Comparison of ENCODE assay signal across 22 mouse cellular contexts in genomic region chr5:39257745-39258144, GRCm38 (mm10).
DNase-seq lines count a peak whose midpoint lies in the region; ATAC-seq and TF ChIP-seq lines count a peak whose summit lies in the region.
"Had no signal": no experiment of that assay in that cellular context is flagged by ENCODE, and none has a peak within 500 bp of the region (broad histone marks: within the 10 kb centered on the region; RNA-seq: fewer than 3 reads in every experiment).

No protein-coding gene starts in this region.

- no peaks in the 10 kb centered on the region for H3K79me2 ChIP-seq in liver, adult 2 months (ENCODE audit: control insufficient read depth, insufficient read depth, low read length)

- DNase-seq in liver, adult 2 months (ENCODE audit: extremely low read depth, low read depth, low spot score) = peak; percentile 9
- no peak for DNase-seq in forebrain, embryonic 14.5 days (ENCODE audit: low spot score)
- no peak for DNase-seq in adrenal gland, adult 18-20 months (ENCODE audit: low spot score in 2 of 2)
- DNase-seq: adrenal gland, postnatal 10 days; B cell, adult 2 months; cerebellum, adult 11 months; cerebellum, adult 8-10 months; cerebellum, postnatal 25 days; forebrain, postnatal 0 days; gastrocnemius, adult 2 months; gastrocnemius, postnatal 25 days; heart, adult 11 months; heart, postnatal 36 days had no signal

- no peak for ATAC-seq in liver, embryonic 12.5 days
- ATAC-seq in common myeloid progenitor, adult 5-6 weeks (replicated peaks; ENCODE audit: low read depth, poor library complexity, severe bottlenecking) = peak; percentile 90
- peak; percentile 38; the same call in 1 of the 2 replicates for ATAC-seq in megakaryocyte, adult 5-6 weeks (ENCODE audit: poor library complexity, severe bottlenecking)
- ATAC-seq in forebrain, embryonic 14.5 days = no peak
- no peak for ATAC-seq in megakaryocyte-erythroid progenitor cell, adult 5-6 weeks (replicated peaks; ENCODE audit: low FRiP score, low TSS enrichment, poor library complexity, severe bottlenecking)
- ATAC-seq: forebrain, postnatal 0 days; intestine, postnatal 0 days had no signal

- no peaks in the 10 kb centered on the region for H3K9me3 ChIP-seq in liver, embryonic 12.5 days (replicated peaks)
- no peaks in the 10 kb centered on the region for H3K9me3 ChIP-seq in forebrain, embryonic 14.5 days (replicated peaks; ENCODE audit: control insufficient read depth, low read length)
- H3K9me3 ChIP-seq: embryonic facial prominence, embryonic 13.5 days; forebrain, embryonic 12.5 days; heart, embryonic 13.5 days; hindbrain, embryonic 15.5 days had no signal

- WGBS in liver, adult 2 months = 30% methylated on average over 2 of the region's 2 CpGs
- WGBS in liver, embryonic 12.5 days (ENCODE audit: insufficient replicate concordance) = 48% methylated on average over 2 of the region's 2 CpGs
- 97% methylated on average over 2 of the region's 2 CpGs for WGBS in forebrain, embryonic 14.5 days

- no peaks in the 10 kb centered on the region for H3K36me3 ChIP-seq in liver, adult 2 months (ENCODE audit: control insufficient read depth, insufficient read depth, low read length)
- H3K36me3 ChIP-seq in liver, embryonic 12.5 days = no peaks in the 10 kb centered on the region
- H3K36me3 ChIP-seq in forebrain, embryonic 14.5 days (ENCODE audit: control insufficient read depth, insufficient read depth, low read length) = no peaks in the 10 kb centered on the region
- H3K36me3 ChIP-seq: embryonic facial prominence, embryonic 13.5 days; forebrain, embryonic 12.5 days; heart, embryonic 13.5 days; hindbrain, embryonic 15.5 days had no signal

- H3K27ac ChIP-seq in liver, adult 2 months (replicated peaks; ENCODE audit: insufficient read depth, low read depth, low read length) = no peak overlapping the region
- H3K27ac ChIP-seq in liver, embryonic 12.5 days = no peak overlapping the region
- H3K27ac ChIP-seq in forebrain, embryonic 14.5 days (ENCODE audit: low read depth, low read length) = no peak overlapping the region
- H3K27ac ChIP-seq: embryonic facial prominence, embryonic 13.5 days; forebrain, embryonic 12.5 days; gastrocnemius, adult 2 months; heart, embryonic 13.5 days; hindbrain, embryonic 15.5 days had no signal

- no peak for TF ChIP-seq CTCF in liver, adult 2 months (IDR thresholded peaks at IDR 0.05; ENCODE audit: low read depth, low read length)

- no peaks in the 10 kb centered on the region for H3K4me1 ChIP-seq in liver, adult 2 months (ENCODE audit: control insufficient read depth, insufficient read depth, low read length)
- no peaks in the 10 kb centered on the region for H3K4me1 ChIP-seq in liver, embryonic 12.5 days
- H3K4me1 ChIP-seq in forebrain, embryonic 14.5 days (ENCODE audit: control insufficient read depth, insufficient read depth, low read length) = no peaks in the 10 kb centered on the region
- H3K4me1 ChIP-seq: embryonic facial prominence, embryonic 13.5 days; forebrain, embryonic 12.5 days; heart, embryonic 13.5 days; hindbrain, embryonic 15.5 days had no signal

- no peaks in the 10 kb centered on the region for H3K27me3 ChIP-seq in liver, adult 2 months (ENCODE audit: control insufficient read depth, insufficient read depth, low read length)
- no peaks in the 10 kb centered on the region for H3K27me3 ChIP-seq in liver, embryonic 12.5 days (replicated peaks)
- H3K27me3 ChIP-seq in forebrain, embryonic 14.5 days (replicated peaks; ENCODE audit: control insufficient read depth, insufficient read depth, low read length) = no peaks in the 10 kb centered on the region
- H3K27me3 ChIP-seq: embryonic facial prominence, embryonic 13.5 days; forebrain, embryonic 12.5 days; heart, embryonic 13.5 days; hindbrain, embryonic 15.5 days had no signal

- no peak for TF ChIP-seq POLR2A in liver, adult 2 months (IDR thresholded peaks at IDR 0.05; ENCODE audit: extremely low read depth, insufficient read depth, low read length)

- no peak overlapping the region for H3K4me2 ChIP-seq in liver, embryonic 12.5 days
- no peak overlapping the region for H3K4me2 ChIP-seq in forebrain, embryonic 14.5 days (ENCODE audit: low read length)
- H3K4me2 ChIP-seq: embryonic facial prominence, embryonic 13.5 days; forebrain, embryonic 12.5 days; heart, embryonic 13.5 days; hindbrain, embryonic 15.5 days had no signal

- no peak overlapping the region for H3K9ac ChIP-seq in liver, adult 2 months (ENCODE audit: low read depth, low read length)
- no peak overlapping the region for H3K9ac ChIP-seq in liver, embryonic 12.5 days
- no peak overlapping the region for H3K9ac ChIP-seq in forebrain, embryonic 14.5 days (ENCODE audit: low read length)
- H3K9ac ChIP-seq: embryonic facial prominence, embryonic 13.5 days; forebrain, embryonic 12.5 days; forebrain, postnatal 0 days; heart, embryonic 13.5 days; hindbrain, embryonic 15.5 days had no signal

- H3K4me3 ChIP-seq in liver, adult 2 months (ENCODE audit: insufficient read depth, low read depth, low read length) = no peak overlapping the region
- no peak overlapping the region for H3K4me3 ChIP-seq in liver, embryonic 12.5 days
- H3K4me3 ChIP-seq in forebrain, embryonic 14.5 days (ENCODE audit: low read depth, low read length) = no peak overlapping the region
- H3K4me3 ChIP-seq: embryonic facial prominence, embryonic 13.5 days; forebrain, embryonic 12.5 days; gastrocnemius, adult 2 months; heart, embryonic 13.5 days; hindbrain, embryonic 15.5 days had no signal

Comparison
In these comparisons a context has a peak if more than half of its experiments do, and no peak if none do; other contexts are left out.
1. ATAC-seq: peak in common myeloid progenitor, adult 5-6 weeks (single experiment) and megakaryocyte, adult 5-6 weeks (single experiment); none in liver, embryonic 12.5 days (single experiment), forebrain, embryonic 14.5 days (single experiment) and megakaryocyte-erythroid progenitor cell, adult 5-6 weeks (single experiment).